Mouse (Mus musculus): Measurements from ENCODE around the gene Rad1.

GRCm38 (mm10) chr15:10468761-10469160 lies 17.1 kb upstream of the Rad1 start:
- no peak for TF ChIP-seq USF1 (IDR thresholded peaks at IDR 0.05; ENCODE audit: low read depth)
- TF ChIP-seq CTCF (IDR thresholded peaks at IDR 0.05; ENCODE audit: control insufficient read depth, insufficient read depth, insufficient read length): no peak
- TF ChIP-seq CEBPB (IDR thresholded peaks at IDR 0.05; ENCODE audit: low read depth): no peak

Measured in C2C12 (cell line).